In the genomic region with DNA sequence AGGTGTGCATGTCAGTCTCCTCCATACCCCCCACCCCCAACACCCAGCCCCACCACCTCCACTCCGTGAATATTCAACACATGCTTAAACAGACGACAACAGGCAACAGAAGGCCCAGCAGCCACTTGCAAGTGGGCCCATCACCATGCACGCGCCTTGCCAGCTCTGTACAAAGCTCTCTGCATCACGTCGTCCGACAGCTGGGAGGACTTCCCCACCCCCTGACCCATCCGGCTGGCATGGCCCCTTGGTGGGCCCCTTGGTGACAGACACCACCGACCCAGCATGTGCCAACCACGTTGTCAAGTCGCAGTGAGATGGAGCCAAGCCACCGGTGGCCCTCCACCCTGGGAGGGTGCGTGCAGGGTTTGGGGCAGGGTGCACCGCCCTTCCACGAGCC, we compare ENCODE assay signal across 15 mouse cellular contexts.
DNase-seq lines count a peak whose midpoint lies in the region; ATAC-seq lines count a peak whose summit lies in the region.
"Had no signal": no experiment of that assay in that cellular context is flagged by ENCODE, and none has a peak within 500 bp of the region (broad histone marks: within the 10 kb centered on the region; RNA-seq: fewer than 3 reads in every experiment).

No protein-coding gene starts in this region.

- H3K4me3 ChIP-seq in midbrain, embryonic 13.5 days (replicated peaks): no peak overlapping the region
- no peak overlapping the region for H3K4me3 ChIP-seq in midbrain, embryonic 10.5 days
- H3K4me3 ChIP-seq in forebrain, embryonic 15.5 days: no peak overlapping the region
- H3K4me3 ChIP-seq in midbrain, embryonic 15.5 days: no peak overlapping the region
- H3K4me3 ChIP-seq: heart, embryonic 15.5 days; lung, embryonic 15.5 days had no signal

- no peaks in the 10 kb centered on the region for H3K9me3 ChIP-seq in midbrain, embryonic 13.5 days
- peaks cover 6% of the 10 kb centered on the region; the same call in 1 of the 2 replicates for H3K9me3 ChIP-seq in midbrain, embryonic 10.5 days (replicated peaks)
- no peaks in the 10 kb centered on the region for H3K9me3 ChIP-seq in forebrain, embryonic 15.5 days
- no peaks in the 10 kb centered on the region for H3K9me3 ChIP-seq in midbrain, embryonic 15.5 days
- H3K9me3 ChIP-seq: heart, embryonic 15.5 days; lung, embryonic 15.5 days had no signal

- no peak for DNase-seq in frontal cortex, postnatal 14 days (ENCODE audit: low spot score in 2 of 2)
- no peak for DNase-seq in midbrain, embryonic 10.5 days (ENCODE audit: low spot score)
- no peak for DNase-seq in embryo, embryonic 9.5 days (ENCODE audit: extremely low spot score)
- DNase-seq: adrenal gland, adult 2 months; cerebellum, adult 9-10 months; gastrocnemius, postnatal 14 days; thymus, adult 2 months had no signal

- ATAC-seq in frontal cortex, adult (ENCODE audit: low TSS enrichment): peak; percentile 33; the same call in 1 of the 2 replicates
- ATAC-seq in midbrain, embryonic 13.5 days: peak; percentile 19; the same call in 1 of the 2 replicates
- ATAC-seq in forebrain, embryonic 15.5 days (replicated peaks): peak; percentile 87
- ATAC-seq in midbrain, embryonic 15.5 days (replicated peaks): 0 out of 2 replicates have a peak, but pooled peaks have one; percentile 21
- ATAC-seq in granulocyte monocyte progenitor cell, adult 5-6 weeks (replicated peaks; ENCODE audit: poor library complexity, severe bottlenecking): no peak

- H3K9ac ChIP-seq in midbrain, embryonic 13.5 days (replicated peaks): no peak overlapping the region
- no peak overlapping the region for H3K9ac ChIP-seq in forebrain, embryonic 15.5 days (replicated peaks)
- H3K9ac ChIP-seq in midbrain, embryonic 15.5 days: no peak overlapping the region
- H3K9ac ChIP-seq: heart, embryonic 15.5 days; lung, embryonic 15.5 days had no signal

- 0 out of 2 replicates have a peak, but pooled peaks cover 5% of the 10 kb centered on the region for H3K36me3 ChIP-seq in midbrain, embryonic 13.5 days
- H3K36me3 ChIP-seq in midbrain, embryonic 10.5 days: peaks cover 5% of the 10 kb centered on the region
- H3K36me3 ChIP-seq in forebrain, embryonic 15.5 days: no peaks in the 10 kb centered on the region
- no peaks in the 10 kb centered on the region for H3K36me3 ChIP-seq in midbrain, embryonic 15.5 days (replicated peaks)
- H3K36me3 ChIP-seq: heart, embryonic 15.5 days; lung, embryonic 15.5 days had no signal

- WGBS in midbrain, embryonic 13.5 days: 58% methylated on average over 15 of the region's 15 CpGs
- WGBS in midbrain, embryonic 10.5 days: 88% methylated on average over 15 of the region's 15 CpGs
- 31% methylated on average over 15 of the region's 15 CpGs for WGBS in forebrain, embryonic 15.5 days
- 56% methylated on average over 15 of the region's 15 CpGs for WGBS in midbrain, embryonic 15.5 days

- no peak overlapping the region for H3K4me2 ChIP-seq in midbrain, embryonic 13.5 days (replicated peaks)
- no peak overlapping the region for H3K4me2 ChIP-seq in forebrain, embryonic 15.5 days (replicated peaks)
- H3K4me2 ChIP-seq in midbrain, embryonic 15.5 days: no peak overlapping the region
- H3K4me2 ChIP-seq: heart, embryonic 15.5 days; lung, embryonic 15.5 days had no signal

- peaks cover 64% of the 10 kb centered on the region for H3K4me1 ChIP-seq in midbrain, embryonic 13.5 days (replicated peaks)
- H3K4me1 ChIP-seq in midbrain, embryonic 10.5 days: peaks cover 52% of the 10 kb centered on the region
- H3K4me1 ChIP-seq in forebrain, embryonic 15.5 days: peaks cover 58% of the 10 kb centered on the region
- peaks cover 52% of the 10 kb centered on the region for H3K4me1 ChIP-seq in midbrain, embryonic 15.5 days

- H3K27me3 ChIP-seq in midbrain, embryonic 13.5 days: no peaks in the 10 kb centered on the region
- no peaks in the 10 kb centered on the region for H3K27me3 ChIP-seq in midbrain, embryonic 10.5 days (ENCODE audit: low read depth, poor library complexity, severe bottlenecking)
- H3K27me3 ChIP-seq in forebrain, embryonic 15.5 days: no peaks in the 10 kb centered on the region
- H3K27me3 ChIP-seq in midbrain, embryonic 15.5 days (replicated peaks): no peaks in the 10 kb centered on the region

- peak overlapping the region; percentile 76 for H3K27ac ChIP-seq in midbrain, embryonic 13.5 days
- H3K27ac ChIP-seq in midbrain, embryonic 10.5 days (replicated peaks): no peak overlapping the region; the same call in 1 of the 2 replicates
- H3K27ac ChIP-seq in forebrain, embryonic 15.5 days (replicated peaks): peak overlapping the region; percentile 84
- peak overlapping the region; percentile 57 for H3K27ac ChIP-seq in midbrain, embryonic 15.5 days
- H3K27ac ChIP-seq: heart, embryonic 15.5 days; kidney, postnatal 0 days; lung, embryonic 15.5 days had no signal
